Mouse (Mus musculus) heart, embryonic 10.5 days (tissue): ENCODE measurements around the gene Smarca4. TPM values are rescaled to one million over a fixed set of nuclear protein-coding genes. Genes with fewer than 3 reads are reported as not detected.

ENCODE experiments used
- microRNA counts: library from miRNA; unstranded; fragments of <30 nt; microRNA quantifications from one replicate; lab custom pipeline; 2017
- microRNA-seq: library from miRNA; unstranded; fragments of <30 nt; microRNA quantifications from one replicate; pipeline ENCODE4, GENCODE M21; 2017
- polyA plus RNA-seq: library from polyadenylated mRNA; unstranded; fragments of >200 nt; fragmentation: Nextera tagmentation; extraction: Ambion mirVana; gene quantifications from 2 replicates; pipeline ENCODE4 v1.2.1, GENCODE M21; 2016

The Smarca4 gene
- polyA plus RNA-seq, 1 experiment from 2014 or later, result 113 TPM

MicroRNA genes within 50 kb of the gene (microRNA counts, 519-probe panel; counts per million panel counts)
- microRNA mmu-miR-1946b (lab: Ali Mortazavi, UCI), result not detected

Small RNA genes within 50 kb of the gene (microRNA-seq; reads per million reads assigned to microRNA genes)
- not detected for gene Mir1946b

Other genes starting within 250 kb of the Smarca4 start
- 166 and 197 TPM in 2 replicates for gene Ilf3, start 248.3 kb upstream of the Smarca4 start, polyA plus RNA-seq
- 38.9 and 51.3 TPM in 2 replicates for gene Qtrt1, start 204.3 kb upstream of the Smarca4 start, polyA plus RNA-seq
- gene Dnm2, start 191.3 kb upstream of the Smarca4 start, polyA plus RNA-seq, result 81.6 and 92.1 TPM in 2 replicates
- gene Tmed1, start 105.9 kb upstream of the Smarca4 start, polyA plus RNA-seq, result 119 and 134 TPM in 2 replicates
- gene AB124611, start 90.0 kb upstream of the Smarca4 start, polyA plus RNA-seq, result 1.3 and 2.5 TPM in 2 replicates
- 49.0 and 59.6 TPM in 2 replicates for gene Carm1, start 69.3 kb upstream of the Smarca4 start, polyA plus RNA-seq
- 27.4 and 33.3 TPM in 2 replicates for gene Timm29, start 23.4 kb upstream of the Smarca4 start, polyA plus RNA-seq
- 17.1 and 22.8 TPM in 2 replicates for gene Yipf2, start 23.3 kb upstream of the Smarca4 start, polyA plus RNA-seq
- 36.6 and 42.9 TPM in 2 replicates for gene Ldlr, start 107.3 kb downstream of the Smarca4 start, polyA plus RNA-seq
- gene Spc24, start 144.1 kb downstream of the Smarca4 start, polyA plus RNA-seq, result 112 and 160 TPM in 2 replicates
- 16.4 and 16.9 TPM in 2 replicates for gene Kank2, start 182.6 kb downstream of the Smarca4 start, polyA plus RNA-seq
- 2.5 and 5.7 TPM in 2 replicates for gene Angptl8, start 219.3 kb downstream of the Smarca4 start, polyA plus RNA-seq
- 47.9 and 56.9 TPM in 2 replicates for gene Dock6, start 236.5 kb downstream of the Smarca4 start, polyA plus RNA-seq